Mouse (Mus musculus) MEL (cell line): ENCODE results near the gene Pnmal1. TPM values are rescaled to one million over a fixed set of nuclear protein-coding genes. Genes with fewer than 3 reads are reported as not detected.
A peak's percentile ranks its signal among the peaks of the same experiment; 100 is the strongest.

Experiments
- DNase-seq: peaks from one replicate; pipeline ENCODE4 v3.0.0; 2011; ENCODE audit warnings: low read depth, low spot score
- H3K27ac ChIP-seq: 2 replicates; pipeline ENCODE4 v1.5.1; 2012; ENCODE audit warnings: low read depth, mild to moderate bottlenecking, control low read depth, low read length, moderate library complexity; ENCODE audit not compliant: control insufficient read depth
- H3K27me3 ChIP-seq, 2 experiments: fragments of 150-350 bp in 1 of 2; sonication (generic) in 1 of 2; 2 replicates each; pipeline ENCODE4 v1.6.1; 2012; ENCODE audit warnings: low read length in 2 of 2, mild to moderate bottlenecking in 2 of 2, improper control_type of control experiment in 1 of 2, moderate library complexity in 1 of 2; ENCODE audit not compliant: insufficient read depth in 2 of 2, control insufficient read depth in 1 of 2
- H3K36me3 ChIP-seq, 2 experiments: 2 replicates each; pipeline ENCODE4 v1.6.1; 2012 to 2014; ENCODE audit warnings: low read length in 2 of 2, improper control_type of control experiment in 1 of 2, inconsistent platforms in 1 of 2, mild to moderate bottlenecking in 1 of 2; ENCODE audit not compliant: insufficient read depth in 2 of 2, control insufficient read depth in 1 of 2
- H3K4me1 ChIP-seq, 2 experiments: fragments of 150-350 bp in 1 of 2; sonication (generic) in 1 of 2; 2 replicates each; pipeline ENCODE4 v1.6.1; 2012; ENCODE audit warnings: low read length in 2 of 2, improper control_type of control experiment in 1 of 2, mild to moderate bottlenecking in 1 of 2; ENCODE audit not compliant: insufficient read depth in 2 of 2, control insufficient read depth in 1 of 2
- H3K4me3 ChIP-seq, 2 experiments: fragments of 150-350 bp in 1 of 2; sonication (generic) in 1 of 2; 2 replicates each; pipeline ENCODE4 v1.5.1; 2012; ENCODE audit warnings: low read depth in 2 of 2, low read length in 2 of 2, mild to moderate bottlenecking in 2 of 2, moderate library complexity in 2 of 2, control low read depth in 1 of 2, improper control_type of control experiment in 1 of 2; ENCODE audit not compliant: control insufficient read depth in 1 of 2, insufficient read depth in 1 of 2
- H3K79me2 ChIP-seq: 2 replicates; pipeline ENCODE4 v1.6.1; 2012; ENCODE audit warnings: mild to moderate bottlenecking, low read length, moderate library complexity; ENCODE audit not compliant: control insufficient read depth, poor library complexity, insufficient read depth
- H3K9ac ChIP-seq: 2 replicates; pipeline ENCODE4 v1.6.1; 2012; ENCODE audit warnings: low read depth, mild to moderate bottlenecking, control low read depth, low read length, moderate library complexity; ENCODE audit not compliant: control insufficient read depth, poor library complexity, severe bottlenecking
- H3K9me3 ChIP-seq: fragments of 150-350 bp; sonication (generic); replicated peaks from 2 replicates; pipeline ENCODE4 v1.6.1; 2012; ENCODE audit warnings: mild to moderate bottlenecking, low read length, improper control_type of control experiment, moderate library complexity; ENCODE audit not compliant: insufficient read depth
- BHLHE40 ChIP-seq: IDR thresholded peaks from 2 replicates; pipeline ENCODE4 v1.6.1; 2012; ENCODE audit warnings: low read depth, mild to moderate bottlenecking, inconsistent platforms, low read length, improper control_type of control experiment, borderline replicate concordance
- CHD1 ChIP-seq: IDR thresholded peaks from 2 replicates; pipeline ENCODE4 v1.6.1; 2012; ENCODE audit warnings: low read depth, mild to moderate bottlenecking, inconsistent platforms, low read length, improper control_type of control experiment
- CTCF ChIP-seq, 3 experiments: IDR thresholded peaks in 2 of 3; conservative IDR thresholded peaks in 1 of 3; 2 replicates each; pipeline ENCODE4 v1.5.1; 2011 to 2012; ENCODE audit warnings: low read length in 3 of 3, low read depth in 2 of 3, mild to moderate bottlenecking in 2 of 3, improper control_type of control experiment in 1 of 3, inconsistent platforms in 1 of 3, mixed read lengths in 1 of 3, moderate library complexity in 1 of 3; ENCODE audit not compliant: control insufficient read depth in 1 of 3, insufficient read depth in 1 of 3, poor library complexity in 1 of 3, severe bottlenecking in 1 of 3
- E2F4 ChIP-seq: IDR thresholded peaks from 2 replicates; pipeline ENCODE4 v1.6.1; 2011; ENCODE audit warnings: low read depth, low read length, improper control_type of control experiment, borderline replicate concordance
- ELF1 ChIP-seq: IDR thresholded peaks from 2 replicates; pipeline ENCODE4 v1.6.1; 2014; ENCODE audit warnings: low read depth, mild to moderate bottlenecking, inconsistent platforms, low read length, improper control_type of control experiment, moderate library complexity
- MAX ChIP-seq: IDR thresholded peaks from 2 replicates; pipeline ENCODE4 v1.6.1; 2011; ENCODE audit warnings: low read length, improper control_type of control experiment
- MYC ChIP-seq: IDR thresholded peaks from 2 replicates; pipeline ENCODE4 v1.6.1; 2011; ENCODE audit warnings: low read depth, mild to moderate bottlenecking, low read length, improper control_type of control experiment, moderate library complexity
- NRF1 ChIP-seq: IDR thresholded peaks from 2 replicates; pipeline ENCODE4 v1.6.1; 2014; ENCODE audit warnings: low read depth, mild to moderate bottlenecking, inconsistent platforms, low read length, improper control_type of control experiment, moderate library complexity; ENCODE audit not compliant: poor library complexity, insufficient read depth, severe bottlenecking
- SMC3 ChIP-seq: IDR thresholded peaks from 2 replicates; pipeline ENCODE4 v1.6.1; 2011; ENCODE audit warnings: low read depth, low read length, improper control_type of control experiment
- TCF12 ChIP-seq: IDR thresholded peaks from 2 replicates; pipeline ENCODE4 v1.6.1; 2014; ENCODE audit warnings: low read depth, mild to moderate bottlenecking, inconsistent platforms, low read length, improper control_type of control experiment, moderate library complexity
- UBTF ChIP-seq: IDR thresholded peaks from 2 replicates; pipeline ENCODE4 v1.6.1; 2012; ENCODE audit warnings: low read depth, mild to moderate bottlenecking, inconsistent platforms, low read length, improper control_type of control experiment, moderate library complexity, borderline replicate concordance; ENCODE audit not compliant: insufficient read depth
- ZKSCAN1 ChIP-seq: IDR thresholded peaks from 2 replicates; pipeline ENCODE4 v1.6.1; 2012; ENCODE audit warnings: low read depth, mild to moderate bottlenecking, inconsistent platforms, low read length, improper control_type of control experiment, moderate library complexity
- ZNF384 ChIP-seq: IDR thresholded peaks from 2 replicates; pipeline ENCODE4 v1.6.1; 2012; ENCODE audit warnings: low read depth, mild to moderate bottlenecking, inconsistent platforms, low read length, improper control_type of control experiment
- polyA plus RNA-seq, 2 experiments: library from polyadenylated mRNA; stranded (reverse) in 1 of 2; unstranded in 1 of 2; fragments of >175 nt in 1 of 2; fragments of >200 nt in 1 of 2; gene quantifications; 2 replicates each; pipeline versions ENCODE4 v1.2.1 to v1.2.4; 2012; ENCODE audit warnings: low replicate concordance in 2 of 2, low read depth in 1 of 2; ENCODE audit not compliant: insufficient read length in 2 of 2, insufficient read depth in 1 of 2, missing spikeins in 1 of 2
- total RNA-seq: library from RNA; depleted of rRNA; stranded (reverse); fragments of 300-350 nt; gene quantifications from 2 replicates; pipeline ENCODE4 v1.2.3, GENCODE M21; 2012

The Pnmal1 gene
- total and polyA plus RNA-seq, 3 experiments, result 0.19 to 0.53 TPM; not detected in 1

- no peak for TF ChIP-seq CTCF (IDR thresholded peaks at IDR 0.05 in 2 of 3, conservative IDR thresholded peaks at IDR 0.05 in 1 of 3; ENCODE audit: control insufficient read depth in 1 of 3, insufficient read depth in 1 of 3, low read depth in 2 of 3, low read length in 3 of 3, poor library complexity in 1 of 3, severe bottlenecking in 1 of 3)
- TF ChIP-seq ELF1, result no peak
- TF ChIP-seq ZKSCAN1, result no peak
- TF ChIP-seq SMC3, result 0 out of 2 replicates have a peak, but pooled peaks have one; percentile 3
- Histone ChIP-seq H3K27ac (no peak overlapping the region), H3K36me3 (peaks cover 6 to 9% of the 10 kb centered on the region in 2 experiments), H3K4me3 (no peak overlapping the region), H3K9me3 (no peaks in the 10 kb centered on the region), H3K27me3 (no peaks in the 10 kb centered on the region), H3K4me1 (peaks cover 8 to 12% of the 10 kb centered on the region in 2 experiments), H3K79me2 (no peaks in the 10 kb centered on the region), H3K9ac (no peak overlapping the region)
- peak; percentile 77 for DNase-seq
These were observed 43.9 kb downstream of the Pnmal1 start for GRCm38 (mm10) chr7:17003230-17003960.

- Histone ChIP-seq H3K9me3 (no peaks in the 10 kb centered on the region), H3K79me2 (no peaks in the 10 kb centered on the region), H3K4me1 (peaks cover 2 to 4% of the 10 kb centered on the region in 2 experiments; a peak in 2 of 4 replicates), H3K4me3 (no peak overlapping the region), H3K36me3 (peaks cover 5 to 6% of the 10 kb centered on the region in 2 experiments; a peak in 3 of 4 replicates), H3K27ac (no peak overlapping the region), H3K27me3 (no peaks in the 10 kb centered on the region), H3K9ac (no peak overlapping the region)
- DNase-seq, result no peak
- TF ChIP-seq BHLHE40 (no peak), ZNF384 (no peak), ELF1 (no peak), MYC (no peak), NRF1 (no peak), MAX (no peak), E2F4 (no peak), CHD1 (no peak), TCF12 (no peak), UBTF (no peak), ZKSCAN1 (no peak)
These were observed 45.2 kb downstream of the Pnmal1 start for GRCm38 (mm10) chr7:17004716-17005115.
